Mouse (Mus musculus) right cerebral cortex, postnatal 14 days (tissue): Measurements from ENCODE around the gene Pcsk6.
"Not testable (repeated sequence)": the region's sequence is repeated elsewhere in the genome, so short reads cannot be mapped to it uniquely, and the experiment has no call there.

Experiments used
- DNase-seq: peaks from one replicate; pipeline ENCODE4 v3.0.0; 2022

Gene Pcsk6

DNA sequence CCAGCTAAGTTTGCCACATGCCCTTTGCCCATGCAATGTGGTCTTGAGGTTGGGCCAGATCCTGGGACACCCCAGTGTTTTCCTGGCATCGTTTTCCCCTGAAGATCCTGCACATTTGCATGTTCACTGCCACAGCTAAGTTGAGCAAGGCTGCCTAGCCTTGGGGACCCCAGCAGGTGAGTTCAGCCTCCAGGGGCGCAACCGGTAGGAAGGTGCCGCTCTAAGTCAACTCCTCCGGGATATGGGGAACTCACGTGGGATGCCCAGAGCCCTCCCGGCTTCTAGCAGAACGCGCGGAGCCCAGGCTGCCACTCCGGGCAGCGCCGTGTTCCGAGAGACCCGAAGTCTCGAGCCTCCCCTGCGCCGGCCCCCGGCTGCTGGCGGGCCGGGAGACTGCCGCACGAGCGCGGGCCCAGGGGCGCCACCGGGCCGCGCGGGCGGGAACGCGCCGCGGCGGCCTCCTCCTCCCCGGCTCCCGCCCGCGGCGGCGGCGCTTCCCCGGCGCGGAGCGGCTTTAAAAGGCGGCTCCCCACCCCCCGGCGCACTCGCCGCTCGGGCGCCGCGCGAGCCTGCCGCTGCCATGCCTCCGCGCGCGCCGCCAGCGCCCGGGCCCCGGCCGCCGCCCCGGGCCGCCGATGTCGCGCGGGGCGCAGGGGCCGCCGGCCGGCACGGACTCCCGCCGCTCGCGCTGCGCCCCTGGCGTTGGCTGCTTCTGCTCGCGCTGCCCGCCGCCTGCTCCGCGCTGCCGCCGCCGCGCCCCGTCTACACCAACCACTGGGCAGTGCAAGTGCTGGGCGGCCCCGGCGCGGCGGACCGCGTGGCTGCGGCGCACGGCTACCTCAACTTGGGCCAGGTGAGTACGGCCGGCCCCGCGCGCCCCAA lies at the start of gene Pcsk6:
Gene Pcsk6, plus strand, starts transcription at position 144 of the 882 bp plus-strand sequence.
- DNase-seq = peak; percentile 37

DNA sequence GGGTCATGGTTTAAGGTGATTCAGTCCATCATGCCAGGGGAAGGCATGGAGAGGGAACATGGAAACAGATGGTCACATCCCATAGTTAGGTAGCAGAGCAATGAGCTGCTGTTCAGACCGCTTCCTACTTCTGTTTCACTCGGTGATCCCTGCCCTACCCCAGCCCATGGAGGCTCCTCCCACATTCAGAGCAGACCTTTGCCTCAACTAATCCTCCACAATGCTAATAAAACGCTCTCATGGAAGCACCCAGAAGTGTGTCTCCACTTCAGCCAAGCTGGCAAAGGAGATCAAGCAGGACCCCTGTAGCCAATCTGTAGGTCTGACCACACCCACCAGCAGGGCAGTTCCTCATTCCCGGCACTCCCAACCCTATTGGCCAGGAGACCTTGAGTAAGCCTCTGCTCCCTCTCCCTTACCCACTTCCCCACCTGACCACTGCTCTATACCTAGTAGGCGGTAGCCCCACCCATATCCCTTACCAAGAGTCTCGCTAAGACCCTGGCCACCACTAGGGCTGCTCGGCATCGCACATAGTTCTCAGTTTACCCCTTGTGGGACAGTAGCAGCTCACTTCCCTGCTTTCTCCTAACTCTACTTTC lies 47.8 kb upstream of the Pcsk6 start:
- DNase-seq = no peak

DNA sequence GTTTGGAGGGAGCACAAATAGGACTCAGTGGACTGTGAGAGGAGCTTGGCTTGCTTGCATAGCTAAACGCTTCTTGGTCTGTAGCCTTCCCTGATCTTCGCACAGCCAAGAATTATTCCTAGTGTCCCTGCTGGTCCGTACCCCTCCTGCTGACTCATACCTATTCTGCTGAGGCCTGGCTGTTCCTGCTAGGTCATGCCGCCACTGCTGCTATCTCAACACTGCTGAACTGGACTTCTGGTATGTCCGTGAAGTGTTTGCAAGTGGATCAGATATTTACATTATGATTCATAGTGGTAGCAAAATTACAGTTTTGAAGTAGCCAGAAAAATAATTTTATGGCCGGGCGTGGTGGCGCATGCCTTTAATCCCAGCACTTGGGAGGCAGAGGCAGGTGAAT lies 44.0 kb upstream of the Pcsk6 start:
- DNase-seq = no peak

DNA sequence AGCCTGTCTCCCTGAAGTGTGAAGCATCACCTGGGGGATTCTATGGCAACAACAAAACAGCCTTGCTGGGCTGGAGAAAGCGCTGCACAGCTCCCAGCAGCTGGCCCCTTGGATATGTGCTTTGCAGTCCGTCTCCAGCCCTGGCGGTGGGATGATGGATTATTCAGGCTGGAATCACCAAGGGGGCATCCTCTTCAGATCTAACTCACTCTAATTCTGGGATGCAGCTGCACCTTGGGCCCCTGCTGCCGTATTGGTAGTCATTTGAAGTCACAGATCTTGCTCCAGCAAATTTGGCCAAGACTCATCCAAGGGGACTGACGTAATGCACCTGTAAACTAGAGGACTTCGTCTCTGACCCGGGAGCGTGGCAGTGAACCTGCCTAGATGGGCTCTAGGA lies 41.1 kb upstream of the Pcsk6 start:
- no peak for DNase-seq

- not testable (repeated sequence) for DNase-seq
Observed at GRCm38 (mm10) chr7:65821901-65822300, 39.6 kb upstream of the Pcsk6 start.

GRCm38 (mm10) chr7:65822506-65823119 lies 38.9 kb upstream of the Pcsk6 start:
- DNase-seq = no peak

GRCm38 (mm10) chr7:65839756-65840155 lies 21.8 kb upstream of the Pcsk6 start:
- DNase-seq = no peak

DNA sequence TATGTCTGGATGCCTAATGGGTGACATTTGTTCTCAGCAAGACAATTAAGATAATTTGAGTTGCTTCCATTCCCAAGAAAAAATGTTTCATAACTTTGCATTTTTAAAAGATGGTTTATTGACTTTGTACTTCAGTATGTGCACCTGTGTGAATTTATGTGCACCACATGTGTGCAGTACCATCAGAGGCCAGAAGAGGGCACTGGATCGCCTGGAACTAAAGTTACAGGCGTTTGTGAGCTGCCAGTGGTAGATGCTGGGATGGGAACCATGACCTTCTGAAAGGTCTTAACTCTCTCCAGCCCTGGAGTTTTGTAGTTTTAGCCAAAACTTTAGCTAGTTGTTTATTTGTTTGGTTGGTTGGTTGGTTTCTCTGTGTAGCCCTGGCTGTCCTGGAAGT lies 18.3 kb upstream of the Pcsk6 start:
- DNase-seq = no peak

DNA sequence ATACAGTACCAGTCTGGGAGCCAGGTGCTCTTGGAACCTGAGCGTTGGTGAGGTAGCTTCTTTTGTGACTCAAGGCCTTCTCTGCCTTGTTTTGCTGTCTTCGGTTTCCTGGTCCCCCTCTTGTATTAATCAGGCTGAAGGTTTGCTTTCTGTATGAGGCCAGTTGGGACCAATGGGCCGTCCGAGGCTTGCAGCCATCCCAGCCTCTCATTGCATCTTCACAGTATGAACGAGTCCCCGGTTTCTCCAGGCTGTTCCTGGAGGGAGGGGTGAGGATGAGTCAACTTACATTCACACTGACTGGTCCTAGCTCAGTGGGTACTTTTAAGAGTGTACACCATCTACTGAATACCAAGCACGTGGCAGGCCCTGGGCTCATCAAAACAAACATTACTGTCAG lies 553 bp upstream of the Pcsk6 start:
- no peak for DNase-seq

DNA sequence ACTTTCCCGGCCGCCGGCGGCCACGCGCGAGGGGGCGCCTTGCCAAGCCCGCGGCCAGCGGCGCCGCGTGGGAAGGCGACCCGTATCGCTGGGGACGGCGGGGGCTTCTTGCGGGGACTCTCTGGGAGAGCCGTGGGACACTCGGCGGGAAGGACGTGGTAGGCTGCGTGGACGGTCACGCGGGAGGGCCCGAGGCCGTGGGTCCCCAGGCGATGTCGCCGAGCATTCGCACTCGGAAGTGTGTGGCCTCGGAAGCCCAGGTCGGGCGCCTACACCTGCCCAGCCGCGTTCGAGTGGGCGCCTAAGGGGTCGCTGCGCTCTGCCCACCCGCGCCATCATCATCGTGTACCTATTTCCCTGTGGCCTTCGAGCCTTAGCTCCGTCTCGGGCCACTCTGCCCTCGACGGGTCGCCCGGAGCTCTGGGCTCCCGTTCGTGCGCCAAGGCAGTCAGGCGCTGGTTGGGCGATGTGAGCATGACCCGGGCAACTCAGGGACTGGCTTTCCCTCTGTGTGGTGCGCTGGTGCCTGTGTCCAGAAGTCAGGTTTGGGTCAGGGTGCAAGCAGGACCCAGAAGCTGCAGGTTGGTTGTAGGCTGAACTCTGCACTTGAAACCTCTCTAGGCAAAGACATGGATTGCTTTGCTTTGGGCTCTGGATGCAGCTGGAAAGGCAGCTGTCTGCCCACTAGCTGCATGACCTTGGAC lies 1.1 kb downstream of the Pcsk6 start:
- DNase-seq = no peak

DNA sequence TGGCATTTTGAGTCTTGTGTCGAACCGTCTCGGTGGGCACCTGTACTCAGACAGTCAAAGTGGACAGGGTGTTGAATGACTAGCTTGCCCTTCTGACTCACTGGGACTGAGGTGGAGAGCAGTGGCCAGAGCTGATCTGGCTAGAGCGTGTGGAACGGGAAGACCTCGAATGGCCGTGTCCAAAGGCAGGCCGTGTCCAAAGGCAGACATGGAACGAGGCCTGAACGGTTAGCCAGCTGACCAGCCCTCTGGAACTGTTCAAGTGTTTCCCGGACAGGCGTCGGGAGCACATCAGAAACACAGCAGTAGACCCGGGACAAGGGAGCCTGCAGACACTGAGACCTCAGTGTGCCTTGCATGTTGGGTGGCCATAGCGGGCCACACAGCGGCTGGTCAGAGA lies 7.6 kb downstream of the Pcsk6 start:
- DNase-seq = no peak

GRCm38 (mm10) chr7:65869794-65870193 lies 8.3 kb downstream of the Pcsk6 start:
- no peak for DNase-seq

DNA sequence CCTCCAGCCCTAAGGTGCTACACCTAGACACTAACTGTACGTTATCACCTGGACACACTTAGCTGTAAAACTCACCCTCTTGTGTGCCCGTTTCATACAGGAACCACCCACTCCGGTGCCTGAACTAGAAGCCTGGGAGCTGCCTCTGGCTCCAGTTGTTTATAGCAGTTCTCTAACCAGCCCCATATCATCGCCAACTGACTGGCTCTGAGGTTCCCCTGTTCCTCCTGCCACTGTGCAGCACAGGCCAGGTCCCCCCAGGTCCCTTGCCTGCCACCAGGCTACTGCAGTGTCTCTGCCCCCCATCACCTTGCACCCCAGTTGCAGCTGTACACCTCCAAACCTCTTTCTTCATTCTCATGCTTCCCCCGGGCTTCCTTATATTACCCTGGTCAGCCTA lies 8.7 kb downstream of the Pcsk6 start:
- no peak for DNase-seq

- DNase-seq = no peak
Observed at GRCm38 (mm10) chr7:65870928-65871580, 9.5 kb downstream of the Pcsk6 start.

DNA sequence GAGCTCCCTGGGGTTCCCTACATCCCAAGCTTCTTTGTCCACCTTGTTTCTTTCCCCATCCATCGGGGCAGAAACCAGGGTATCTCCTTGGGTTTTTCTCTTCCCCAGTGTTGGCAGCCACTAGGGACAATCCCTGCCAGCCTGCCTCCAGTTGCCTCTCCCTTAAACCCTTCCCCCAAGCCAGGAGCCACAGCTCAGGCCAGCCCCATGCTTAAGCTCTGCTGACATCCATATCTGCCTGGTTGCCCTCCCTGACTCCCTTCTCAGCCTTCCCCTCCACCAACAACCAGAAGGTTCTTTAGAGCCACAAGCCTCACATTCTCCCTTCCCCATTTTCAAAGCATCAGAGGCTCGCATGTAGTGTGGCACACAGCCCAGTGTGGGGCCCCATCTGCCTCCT lies 10.3 kb downstream of the Pcsk6 start:
- DNase-seq = no peak

GRCm38 (mm10) chr7:65873176-65873845 lies 11.8 kb downstream of the Pcsk6 start:
- DNase-seq = no peak

- DNase-seq = no peak
Observed at GRCm38 (mm10) chr7:65873902-65874301, 12.4 kb downstream of the Pcsk6 start.

DNA sequence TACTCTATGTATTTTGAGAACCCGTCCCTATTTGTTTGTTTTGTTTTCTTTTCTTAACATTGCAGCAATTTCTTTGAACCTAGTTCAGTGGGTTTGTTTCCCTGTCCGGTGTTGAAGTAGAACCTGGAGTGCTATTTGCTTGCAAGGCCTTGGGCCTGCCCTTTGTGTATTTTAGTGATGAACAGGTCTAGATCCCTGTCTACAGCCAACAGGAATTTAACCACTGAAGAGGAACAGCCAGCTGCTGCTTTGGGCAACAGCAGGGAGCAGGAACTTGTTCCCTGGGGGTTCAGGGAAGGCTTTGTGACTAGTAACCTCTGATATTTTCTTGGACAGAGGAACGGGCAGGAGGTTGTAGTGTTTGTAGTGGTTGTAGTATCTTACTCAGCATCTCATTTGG lies 15.1 kb downstream of the Pcsk6 start:
- no peak for DNase-seq

DNA sequence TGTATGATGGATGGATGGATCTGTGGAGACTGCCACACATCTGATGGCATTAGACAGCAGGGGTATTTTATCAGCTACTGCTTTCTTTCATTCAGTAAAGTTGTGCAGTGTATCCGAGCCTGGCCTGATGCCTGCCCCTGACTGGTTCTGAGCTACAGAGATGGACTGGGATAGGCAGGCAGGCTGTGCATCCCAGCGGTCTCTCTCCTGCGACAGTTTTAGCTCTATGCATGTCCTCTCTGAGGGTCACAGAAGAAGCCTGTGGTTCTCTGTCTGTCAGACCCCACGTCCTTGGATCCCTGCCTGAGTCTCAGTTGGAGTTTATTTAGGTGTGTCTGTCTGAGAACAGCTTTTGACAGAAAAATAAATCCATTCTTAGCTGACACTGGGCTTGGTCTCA lies 16.7 kb downstream of the Pcsk6 start:
- no peak for DNase-seq

DNA sequence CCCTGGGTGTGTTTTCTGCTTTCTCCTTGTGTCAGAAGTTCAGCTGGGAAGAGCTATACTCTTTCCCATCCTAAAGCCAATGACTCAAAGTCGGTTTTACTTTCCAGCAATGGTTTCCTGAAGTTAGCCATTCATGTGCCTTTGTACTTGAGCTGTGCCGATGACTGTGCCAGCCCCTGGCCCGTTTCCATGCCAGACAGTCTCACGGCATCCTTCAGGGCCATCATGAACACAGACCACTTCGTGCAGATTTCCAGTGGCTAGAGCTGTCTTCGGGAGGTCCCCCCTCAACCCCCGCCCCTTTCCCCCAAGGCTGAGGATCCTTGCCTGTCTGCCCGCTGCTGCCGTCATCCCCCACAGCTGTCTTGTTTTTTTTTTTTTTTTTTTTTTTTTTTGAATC lies 17.8 kb downstream of the Pcsk6 start:
- no peak for DNase-seq

- DNase-seq = no peak
Observed at GRCm38 (mm10) chr7:65880666-65881289, 19.2 kb downstream of the Pcsk6 start.

GRCm38 (mm10) chr7:65881290-65881688 lies 19.8 kb downstream of the Pcsk6 start:
- DNase-seq = no peak
